Mouse (Mus musculus) testis, adult 2 months (tissue): ENCODE results near the gene Reln. TPM values are rescaled to one million over a fixed set of nuclear protein-coding genes. Genes with fewer than 3 reads are reported as not detected.

Experiments
- H3K27ac ChIP-seq: fragments of 200-500 bp; 2 replicates; pipeline ENCODE4 v1.5.1; 2012; ENCODE audit warnings: low read depth, low read length; ENCODE audit not compliant: control insufficient read depth, insufficient read depth
- H3K27me3 ChIP-seq: fragments of 200-500 bp; 2 replicates; pipeline ENCODE4 v1.6.1; 2012; ENCODE audit warnings: mild to moderate bottlenecking, low read length, moderate library complexity; ENCODE audit not compliant: control insufficient read depth, insufficient read depth
- H3K36me3 ChIP-seq: fragments of 200-500 bp; 2 replicates; pipeline ENCODE4 v1.6.1; 2012; ENCODE audit warnings: mild to moderate bottlenecking, low read length; ENCODE audit not compliant: control insufficient read depth, insufficient read depth
- H3K4me1 ChIP-seq: fragments of 200-500 bp; 2 replicates; pipeline ENCODE4 v1.6.1; 2012; ENCODE audit warnings: low read length; ENCODE audit not compliant: control insufficient read depth, insufficient read depth
- H3K4me3 ChIP-seq: fragments of 200-500 bp; 2 replicates; pipeline ENCODE4 v1.5.1; 2012; ENCODE audit warnings: low read depth, mild to moderate bottlenecking, low read length, moderate library complexity, mixed read lengths; ENCODE audit not compliant: control insufficient read depth
- CTCF ChIP-seq: fragments of 200-500 bp; IDR thresholded peaks from 2 replicates; pipeline ENCODE4 v1.5.1; 2012; ENCODE audit warnings: low read depth, mild to moderate bottlenecking, inconsistent platforms, low read length, moderate library complexity; ENCODE audit not compliant: control insufficient read depth, insufficient read depth, insufficient replicate concordance
- POLR2A ChIP-seq: fragments of 200-500 bp; IDR thresholded peaks from 2 replicates; pipeline ENCODE4 v1.6.1; 2012; ENCODE audit warnings: low read depth, mild to moderate bottlenecking, inconsistent platforms, low read length, moderate library complexity; ENCODE audit not compliant: control insufficient read depth
- polyA plus RNA-seq: library from polyadenylated mRNA; depleted of rRNA; stranded (reverse); fragments of >200 nt; gene quantifications from 2 replicates; pipeline ENCODE4 v1.2.3, GENCODE M21; 2012

Reln gene
- polyA plus RNA-seq, 1 experiment, result 11.5 TPM

GRCm38 (mm10) chr5:22224515-22224914, 120.0 kb downstream of the Reln start:
- TF ChIP-seq CTCF (no peak), POLR2A (no peak)
- H3K4me3 ChIP-seq, result no peak overlapping the region
- H3K4me1 ChIP-seq, result no peaks in the 10 kb centered on the region
- no peaks in the 10 kb centered on the region for H3K27me3 ChIP-seq
- H3K27ac ChIP-seq, result no peak overlapping the region
- no peaks in the 10 kb centered on the region for H3K36me3 ChIP-seq

GRCm38 (mm10) chr5:22223940-22224339, 120.6 kb downstream of the Reln start:
- Histone ChIP-seq H3K4me1 (no peaks in the 10 kb centered on the region), H3K27me3 (no peaks in the 10 kb centered on the region), H3K4me3 (no peak overlapping the region), H3K27ac (no peak overlapping the region), H3K36me3 (no peaks in the 10 kb centered on the region)
- TF ChIP-seq CTCF, result no peak
- TF ChIP-seq POLR2A, result no peak

GRCm38 (mm10) chr5:22208311-22209021, 136.0 kb downstream of the Reln start:
- no peak for TF ChIP-seq CTCF
- no peak for TF ChIP-seq POLR2A
- H3K4me1 ChIP-seq, result no peaks in the 10 kb centered on the region
- no peaks in the 10 kb centered on the region for H3K36me3 ChIP-seq
- H3K27ac ChIP-seq, result no peak overlapping the region
- H3K4me3 ChIP-seq, result no peak overlapping the region
- no peaks in the 10 kb centered on the region for H3K27me3 ChIP-seq

GRCm38 (mm10) chr5:22197926-22198325, 146.6 kb downstream of the Reln start:
- Histone ChIP-seq H3K27me3 (no peaks in the 10 kb centered on the region), H3K4me1 (no peaks in the 10 kb centered on the region), H3K27ac (no peak overlapping the region), H3K4me3 (no peak overlapping the region), H3K36me3 (no peaks in the 10 kb centered on the region)
- TF ChIP-seq POLR2A, result no peak
- no peak for TF ChIP-seq CTCF

GRCm38 (mm10) chr5:22196891-22197290, 147.6 kb downstream of the Reln start:
- H3K4me1 ChIP-seq, result no peaks in the 10 kb centered on the region
- no peaks in the 10 kb centered on the region for H3K36me3 ChIP-seq
- no peak for TF ChIP-seq POLR2A
- no peak for TF ChIP-seq CTCF
- no peak overlapping the region for H3K27ac ChIP-seq
- H3K4me3 ChIP-seq, result no peak overlapping the region
- H3K27me3 ChIP-seq, result no peaks in the 10 kb centered on the region

- TF ChIP-seq CTCF (no peak), POLR2A (no peak)
- Histone ChIP-seq H3K4me1 (no peaks in the 10 kb centered on the region), H3K4me3 (no peak overlapping the region), H3K27ac (no peak overlapping the region), H3K27me3 (no peaks in the 10 kb centered on the region), H3K36me3 (no peaks in the 10 kb centered on the region)
These were observed 148.0 kb downstream of the Reln start for GRCm38 (mm10) chr5:22196476-22196875.

- TF ChIP-seq POLR2A (no peak), CTCF (no peak)
- H3K36me3 ChIP-seq, result no peaks in the 10 kb centered on the region
- no peaks in the 10 kb centered on the region for H3K4me1 ChIP-seq
- H3K4me3 ChIP-seq, result no peak overlapping the region
- H3K27ac ChIP-seq, result no peak overlapping the region
- H3K27me3 ChIP-seq, result no peaks in the 10 kb centered on the region
These were observed 149.1 kb downstream of the Reln start for GRCm38 (mm10) chr5:22195352-22195941.

DNA sequence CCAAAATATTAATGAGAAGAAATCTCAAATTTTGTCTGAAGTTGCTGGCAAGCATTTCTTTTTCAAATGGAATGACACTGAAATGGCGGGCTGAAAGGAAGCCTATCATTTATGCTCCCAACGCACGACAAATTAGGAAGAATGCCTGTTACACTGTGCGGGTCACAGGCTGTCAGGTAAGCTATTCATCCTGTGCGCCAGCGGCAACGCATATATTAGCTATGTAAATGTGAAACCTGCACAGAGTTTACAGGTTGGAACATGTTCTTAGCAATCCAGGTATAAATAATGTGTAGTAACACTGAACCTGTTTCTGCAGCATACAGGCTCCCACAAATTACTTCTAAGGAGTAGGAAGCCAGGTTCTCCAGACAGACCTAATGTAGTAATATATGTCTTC, 152.7 kb downstream of the Reln start:
- Histone ChIP-seq H3K4me1 (no peaks in the 10 kb centered on the region), H3K27me3 (no peaks in the 10 kb centered on the region), H3K4me3 (no peak overlapping the region), H3K27ac (no peak overlapping the region), H3K36me3 (no peaks in the 10 kb centered on the region)
- TF ChIP-seq POLR2A, result no peak
- TF ChIP-seq CTCF, result no peak
